Mouse (Mus musculus): ENCODE measurements around the gene Ckb. TPM values are rescaled to one million over a fixed set of nuclear protein-coding genes. Genes with fewer than 3 reads are reported as not detected.
A peak's percentile ranks its signal among the peaks of the same experiment; 100 is the strongest.

The Ckb gene
- polyA plus RNA-seq, 1 experiment: 210 TPM

GRCm38 (mm10) chr12:111686390-111686789, 14.3 kb upstream of the Ckb start:
- TF ChIP-seq CTCF (IDR thresholded peaks at IDR 0.05; ENCODE audit: insufficient read depth, low read depth, low read length) (no peak), POLR2A (IDR thresholded peaks at IDR 0.05; ENCODE audit: insufficient read depth, low read depth, low read length) (no peak)

GRCm38 (mm10) chr12:111682806-111683205, 10.7 kb upstream of the Ckb start:
- TF ChIP-seq CTCF (IDR thresholded peaks at IDR 0.05; ENCODE audit: insufficient read depth, low read depth, low read length) (no peak), POLR2A (IDR thresholded peaks at IDR 0.05; ENCODE audit: insufficient read depth, low read depth, low read length) (no peak)
- WGBS: 39% methylated on average over 5 of the region's 5 CpGs
- Histone ChIP-seq H3K4me3 (ENCODE audit: insufficient read depth, low read depth, low read length) (no peak overlapping the region), H3K27ac (ENCODE audit: insufficient read depth, low read depth, low read length) (peak overlapping the region; percentile 100), H3K4me1 (ENCODE audit: control insufficient read depth, insufficient read depth, low read length) (peaks cover 86% of the 10 kb centered on the region)

More at GRCm38 (mm10) chr12:111686390-111686789, 14.3 kb upstream of the Ckb start:
- Histone ChIP-seq H3K4me1 (ENCODE audit: control insufficient read depth, insufficient read depth, low read length) (peaks cover 87% of the 10 kb centered on the region), H3K27ac (ENCODE audit: insufficient read depth, low read depth, low read length) (peak overlapping the region; percentile 97), H3K4me3 (ENCODE audit: insufficient read depth, low read depth, low read length) (no peak overlapping the region)
- 41% methylated on average over 4 of the region's 4 CpGs for WGBS

- Histone ChIP-seq H3K4me3 (ENCODE audit: insufficient read depth, low read depth, low read length) (no peak overlapping the region), H3K4me1 (ENCODE audit: control insufficient read depth, insufficient read depth, low read length) (peaks cover 83% of the 10 kb centered on the region), H3K27ac (ENCODE audit: insufficient read depth, low read depth, low read length) (peak overlapping the region; percentile 100)
- 30% methylated on average over 5 of the region's 5 CpGs for WGBS
- TF ChIP-seq POLR2A (IDR thresholded peaks at IDR 0.05; ENCODE audit: insufficient read depth, low read depth, low read length) (0 out of 2 replicates have a peak, but pooled peaks have one; percentile 43), CTCF (IDR thresholded peaks at IDR 0.05; ENCODE audit: insufficient read depth, low read depth, low read length) (no peak)
Measured at GRCm38 (mm10) chr12:111682003-111682402, 9.9 kb upstream of the Ckb start.

GRCm38 (mm10) chr12:111681305-111681704, 9.2 kb upstream of the Ckb start:
- Histone ChIP-seq H3K4me3 (ENCODE audit: insufficient read depth, low read depth, low read length) (peak overlapping the region; percentile 12; the same call in 1 of the 2 replicates), H3K27ac (ENCODE audit: insufficient read depth, low read depth, low read length) (peak overlapping the region; percentile 100), H3K4me1 (ENCODE audit: control insufficient read depth, insufficient read depth, low read length) (peaks cover 76% of the 10 kb centered on the region)
- WGBS: 29% methylated on average over 8 of the region's 8 CpGs
- TF ChIP-seq POLR2A (IDR thresholded peaks at IDR 0.05; ENCODE audit: insufficient read depth, low read depth, low read length) (no peak), CTCF (IDR thresholded peaks at IDR 0.05; ENCODE audit: insufficient read depth, low read depth, low read length) (no peak)

- Histone ChIP-seq H3K4me1 (ENCODE audit: control insufficient read depth, insufficient read depth, low read length) (peaks cover 71% of the 10 kb centered on the region), H3K4me3 (ENCODE audit: insufficient read depth, low read depth, low read length) (no peak overlapping the region), H3K27ac (ENCODE audit: insufficient read depth, low read depth, low read length) (peak overlapping the region; percentile 100)
- WGBS: 50% methylated on average over 13 of the region's 13 CpGs
- TF ChIP-seq CTCF (IDR thresholded peaks at IDR 0.05; ENCODE audit: insufficient read depth, low read depth, low read length) (no peak), POLR2A (IDR thresholded peaks at IDR 0.05; ENCODE audit: insufficient read depth, low read depth, low read length) (no peak)
Measured at GRCm38 (mm10) chr12:111680661-111681060, 8.5 kb upstream of the Ckb start.

GRCm38 (mm10) chr12:111678997-111679396, 6.9 kb upstream of the Ckb start:
- 45% methylated on average over 7 of the region's 7 CpGs for WGBS
- Histone ChIP-seq H3K27ac (ENCODE audit: insufficient read depth, low read depth, low read length) (peak overlapping the region; percentile 38), H3K4me3 (ENCODE audit: insufficient read depth, low read depth, low read length) (peak overlapping the region; percentile 84), H3K4me1 (ENCODE audit: control insufficient read depth, insufficient read depth, low read length) (peaks cover 59% of the 10 kb centered on the region)
- TF ChIP-seq CTCF (IDR thresholded peaks at IDR 0.05; ENCODE audit: insufficient read depth, low read depth, low read length): no peak
- TF ChIP-seq POLR2A (IDR thresholded peaks at IDR 0.05; ENCODE audit: insufficient read depth, low read depth, low read length): no peak

- 7% methylated on average over 13 of the region's 13 CpGs for WGBS
Measured at GRCm38 (mm10) chr12:111678670-111678933, 6.5 kb upstream of the Ckb start.

GRCm38 (mm10) chr12:111677882-111678669, 5.9 kb upstream of the Ckb start, which contains the start of gene Trmt61a:
TSS of gene Trmt61a (plus strand) at chr12:111678105.
- WGBS: under 1% methylated on average over 51 of the region's 51 CpGs
- Histone ChIP-seq H3K27ac (ENCODE audit: insufficient read depth, low read depth, low read length) (peak within 1 kb of the TSS; percentile 99), H3K4me1 (ENCODE audit: control insufficient read depth, insufficient read depth, low read length) (peaks cover 50% of the 10 kb centered on the region), H3K4me3 (ENCODE audit: insufficient read depth, low read depth, low read length) (peak within 1 kb of the TSS; percentile 84)
- TF ChIP-seq POLR2A (IDR thresholded peaks at IDR 0.05; ENCODE audit: insufficient read depth, low read depth, low read length) (peak; percentile 73), CTCF (IDR thresholded peaks at IDR 0.05; ENCODE audit: insufficient read depth, low read depth, low read length) (no peak)

More at GRCm38 (mm10) chr12:111678670-111678933, 6.5 kb upstream of the Ckb start:
- Histone ChIP-seq H3K27ac (ENCODE audit: insufficient read depth, low read depth, low read length) (0 out of 2 replicates have a peak overlapping the region, but pooled peaks have one; percentile 21), H3K4me3 (ENCODE audit: insufficient read depth, low read depth, low read length) (peak overlapping the region; percentile 84), H3K4me1 (ENCODE audit: control insufficient read depth, insufficient read depth, low read length) (peaks cover 55% of the 10 kb centered on the region)
- TF ChIP-seq CTCF (IDR thresholded peaks at IDR 0.05; ENCODE audit: insufficient read depth, low read depth, low read length) (no peak), POLR2A (IDR thresholded peaks at IDR 0.05; ENCODE audit: insufficient read depth, low read depth, low read length) (no peak)

GRCm38 (mm10) chr12:111677421-111677820, 5.3 kb upstream of the Ckb start:
- H3K4me1 ChIP-seq (ENCODE audit: control insufficient read depth, insufficient read depth, low read length): peaks cover 50% of the 10 kb centered on the region
- 1% methylated on average over 5 of the region's 5 CpGs for WGBS
- peak overlapping the region; percentile 99 for H3K27ac ChIP-seq (ENCODE audit: insufficient read depth, low read depth, low read length)
- no peak for TF ChIP-seq CTCF (IDR thresholded peaks at IDR 0.05; ENCODE audit: insufficient read depth, low read depth, low read length)
- no peak for TF ChIP-seq POLR2A (IDR thresholded peaks at IDR 0.05; ENCODE audit: insufficient read depth, low read depth, low read length)
- H3K4me3 ChIP-seq (ENCODE audit: insufficient read depth, low read depth, low read length): peak overlapping the region; percentile 84
